Mouse (Mus musculus): ENCODE measurements around the gene Tfam.
A peak's percentile ranks its signal among the peaks of the same experiment; 100 is the strongest.

Tfam gene

GRCm38 (mm10) chr10:71225894-71226293 lies 12.2 kb downstream of the Tfam start:
- DNase-seq (ENCODE audit: low spot score in 2 of 2): peak; percentile 57 to 66

GRCm38 (mm10) chr10:71223101-71223500 lies 15.0 kb downstream of the Tfam start:
- no peak for DNase-seq (ENCODE audit: low spot score in 2 of 2)

GRCm38 (mm10) chr10:71222639-71223038 lies 15.4 kb downstream of the Tfam start:
- no peak for DNase-seq (ENCODE audit: low spot score in 2 of 2)

- DNase-seq (ENCODE audit: low spot score in 2 of 2): peak; percentile 34 to 42
These were observed 19.7 kb downstream of the Tfam start for GRCm38 (mm10) chr10:71218228-71218892.

GRCm38 (mm10) chr10:71215996-71216395 lies 22.1 kb downstream of the Tfam start:
- DNase-seq (ENCODE audit: low spot score in 2 of 2): no peak

GRCm38 (mm10) chr10:71201512-71201911 lies 36.6 kb downstream of the Tfam start:
- DNase-seq (ENCODE audit: low spot score in 2 of 2): no peak

GRCm38 (mm10) chr10:71200964-71201363 lies 37.1 kb downstream of the Tfam start:
- DNase-seq (ENCODE audit: low spot score in 2 of 2): no peak

- DNase-seq (ENCODE audit: low spot score in 2 of 2): no peak
These were observed 39.4 kb downstream of the Tfam start for GRCm38 (mm10) chr10:71198676-71199075.

- DNase-seq (ENCODE audit: low spot score in 2 of 2): no peak
These were observed 40.9 kb downstream of the Tfam start for GRCm38 (mm10) chr10:71197036-71197785.

GRCm38 (mm10) chr10:71195501-71195900 lies 42.6 kb downstream of the Tfam start:
- no peak for DNase-seq (ENCODE audit: low spot score in 2 of 2)

- DNase-seq (ENCODE audit: low spot score in 2 of 2): no peak
These were observed 43.4 kb downstream of the Tfam start for GRCm38 (mm10) chr10:71194713-71195112.

GRCm38 (mm10) chr10:71193319-71193718 lies 44.8 kb downstream of the Tfam start:
- no peak for DNase-seq (ENCODE audit: low spot score in 2 of 2)

GRCm38 (mm10) chr10:71192886-71193285 lies 45.2 kb downstream of the Tfam start:
- DNase-seq (ENCODE audit: low spot score in 2 of 2): no peak

GRCm38 (mm10) chr10:71188681-71189080 lies 49.4 kb downstream of the Tfam start:
- no peak for DNase-seq (ENCODE audit: low spot score in 2 of 2)

- DNase-seq (ENCODE audit: low spot score in 2 of 2): no peak
These were observed 53.0 kb downstream of the Tfam start for GRCm38 (mm10) chr10:71185059-71185458.

GRCm38 (mm10) chr10:71183339-71184031 lies 54.6 kb downstream of the Tfam start:
- DNase-seq (ENCODE audit: low spot score in 2 of 2): no peak

- DNase-seq (ENCODE audit: low spot score in 2 of 2): no peak
These were observed 56.1 kb downstream of the Tfam start for GRCm38 (mm10) chr10:71181931-71182330.

GRCm38 (mm10) chr10:71181091-71181490 lies 57.0 kb downstream of the Tfam start:
- no peak for DNase-seq (ENCODE audit: low spot score in 2 of 2)

GRCm38 (mm10) chr10:71180057-71180456 lies 58.0 kb downstream of the Tfam start:
- no peak for DNase-seq (ENCODE audit: low spot score in 2 of 2)

GRCm38 (mm10) chr10:71177201-71177600 lies 60.9 kb downstream of the Tfam start:
- no peak for DNase-seq (ENCODE audit: low spot score in 2 of 2)

- DNase-seq (ENCODE audit: low spot score in 2 of 2): no peak
These were observed 61.7 kb downstream of the Tfam start for GRCm38 (mm10) chr10:71176341-71176740.

Data from spleen, postnatal 36 days (tissue).